Mouse (Mus musculus): ENCODE measurements around the gene Asns.

GRCm38 (mm10) chr6:7696641-7697040 lies 3.6 kb upstream of the Asns start:
- TF ChIP-seq CTCF (IDR thresholded peaks at IDR 0.05; ENCODE audit: insufficient read depth, low read depth, low read length) (no peak), POLR2A (IDR thresholded peaks at IDR 0.05; ENCODE audit: insufficient read depth, low read depth, low read length) (no peak)
